Mouse (Mus musculus) MEL (cell line): ENCODE measurements around the gene 1700021F07Rik. TPM values are rescaled to one million over a fixed set of nuclear protein-coding genes. Genes with fewer than 3 reads are reported as not detected.

ENCODE experiments used
- DNase-seq: peaks from one replicate; pipeline ENCODE4 v3.0.0; 2011; ENCODE audit warnings: low read depth, low spot score
- H3K27ac ChIP-seq: 2 replicates; pipeline ENCODE4 v1.5.1; 2012; ENCODE audit warnings: low read depth, mild to moderate bottlenecking, control low read depth, low read length, moderate library complexity; ENCODE audit not compliant: control insufficient read depth
- H3K27me3 ChIP-seq, 2 experiments: fragments of 150-350 bp in 1 of 2; sonication (generic) in 1 of 2; 2 replicates each; pipeline ENCODE4 v1.6.1; 2012; ENCODE audit warnings: low read length in 2 of 2, mild to moderate bottlenecking in 2 of 2, improper control_type of control experiment in 1 of 2, moderate library complexity in 1 of 2; ENCODE audit not compliant: insufficient read depth in 2 of 2, control insufficient read depth in 1 of 2
- H3K36me3 ChIP-seq, 2 experiments: 2 replicates each; pipeline ENCODE4 v1.6.1; 2012 to 2014; ENCODE audit warnings: low read length in 2 of 2, improper control_type of control experiment in 1 of 2, inconsistent platforms in 1 of 2, mild to moderate bottlenecking in 1 of 2; ENCODE audit not compliant: insufficient read depth in 2 of 2, control insufficient read depth in 1 of 2
- H3K4me1 ChIP-seq, 2 experiments: fragments of 150-350 bp in 1 of 2; sonication (generic) in 1 of 2; 2 replicates each; pipeline ENCODE4 v1.6.1; 2012; ENCODE audit warnings: low read length in 2 of 2, improper control_type of control experiment in 1 of 2, mild to moderate bottlenecking in 1 of 2; ENCODE audit not compliant: insufficient read depth in 2 of 2, control insufficient read depth in 1 of 2
- H3K4me3 ChIP-seq, 2 experiments: fragments of 150-350 bp in 1 of 2; sonication (generic) in 1 of 2; 2 replicates each; pipeline ENCODE4 v1.5.1; 2012; ENCODE audit warnings: low read depth in 2 of 2, low read length in 2 of 2, mild to moderate bottlenecking in 2 of 2, moderate library complexity in 2 of 2, control low read depth in 1 of 2, improper control_type of control experiment in 1 of 2; ENCODE audit not compliant: control insufficient read depth in 1 of 2, insufficient read depth in 1 of 2
- H3K79me2 ChIP-seq: 2 replicates; pipeline ENCODE4 v1.6.1; 2012; ENCODE audit warnings: mild to moderate bottlenecking, low read length, moderate library complexity; ENCODE audit not compliant: control insufficient read depth, poor library complexity, insufficient read depth
- H3K9ac ChIP-seq: 2 replicates; pipeline ENCODE4 v1.6.1; 2012; ENCODE audit warnings: low read depth, mild to moderate bottlenecking, control low read depth, low read length, moderate library complexity; ENCODE audit not compliant: control insufficient read depth, poor library complexity, severe bottlenecking
- H3K9me3 ChIP-seq: fragments of 150-350 bp; sonication (generic); replicated peaks from 2 replicates; pipeline ENCODE4 v1.6.1; 2012; ENCODE audit warnings: mild to moderate bottlenecking, low read length, improper control_type of control experiment, moderate library complexity; ENCODE audit not compliant: insufficient read depth
- BHLHE40 ChIP-seq: IDR thresholded peaks from 2 replicates; pipeline ENCODE4 v1.6.1; 2012; ENCODE audit warnings: low read depth, mild to moderate bottlenecking, inconsistent platforms, low read length, improper control_type of control experiment, borderline replicate concordance
- CHD1 ChIP-seq: IDR thresholded peaks from 2 replicates; pipeline ENCODE4 v1.6.1; 2012; ENCODE audit warnings: low read depth, mild to moderate bottlenecking, inconsistent platforms, low read length, improper control_type of control experiment
- CTCF ChIP-seq, 3 experiments: IDR thresholded peaks in 2 of 3; conservative IDR thresholded peaks in 1 of 3; 2 replicates each; pipeline ENCODE4 v1.5.1; 2011 to 2012; ENCODE audit warnings: low read length in 3 of 3, low read depth in 2 of 3, mild to moderate bottlenecking in 2 of 3, improper control_type of control experiment in 1 of 3, inconsistent platforms in 1 of 3, mixed read lengths in 1 of 3, moderate library complexity in 1 of 3; ENCODE audit not compliant: control insufficient read depth in 1 of 3, insufficient read depth in 1 of 3, poor library complexity in 1 of 3, severe bottlenecking in 1 of 3
- E2F4 ChIP-seq: IDR thresholded peaks from 2 replicates; pipeline ENCODE4 v1.6.1; 2011; ENCODE audit warnings: low read depth, low read length, improper control_type of control experiment, borderline replicate concordance
- ELF1 ChIP-seq: IDR thresholded peaks from 2 replicates; pipeline ENCODE4 v1.6.1; 2014; ENCODE audit warnings: low read depth, mild to moderate bottlenecking, inconsistent platforms, low read length, improper control_type of control experiment, moderate library complexity
- EP300 ChIP-seq, 2 experiments: IDR thresholded peaks; 2 replicates each; pipeline ENCODE4 v1.6.1; 2011; ENCODE audit warnings: improper control_type of control experiment in 2 of 2, low read length in 2 of 2, low read depth in 1 of 2, mild to moderate bottlenecking in 1 of 2
- HCFC1 ChIP-seq: IDR thresholded peaks from 2 replicates; pipeline ENCODE4 v1.6.1; 2012; ENCODE audit warnings: low read depth, mild to moderate bottlenecking, inconsistent platforms, low read length, improper control_type of control experiment, moderate library complexity
- KAT2A ChIP-seq: conservative IDR thresholded peaks from 2 replicates; pipeline ENCODE4 v1.6.1; 2012; ENCODE audit warnings: low read depth, low read length, improper control_type of control experiment, inconsistent platforms
- MAZ ChIP-seq: IDR thresholded peaks from 2 replicates; pipeline ENCODE4 v1.6.1; 2012; ENCODE audit warnings: low read depth, mild to moderate bottlenecking, inconsistent platforms, low read length, improper control_type of control experiment
- MEF2A ChIP-seq: IDR thresholded peaks from 2 replicates; pipeline ENCODE4 v1.6.1; 2014; ENCODE audit warnings: low read depth, mild to moderate bottlenecking, inconsistent platforms, low read length, improper control_type of control experiment; ENCODE audit not compliant: poor library complexity, insufficient replicate concordance, severe bottlenecking; ENCODE audit errors: extremely low read depth
- MXI1 ChIP-seq: IDR thresholded peaks from 2 replicates; pipeline ENCODE4 v1.6.1; 2011; ENCODE audit warnings: mild to moderate bottlenecking, low read depth, low read length, improper control_type of control experiment
- NELFE ChIP-seq: IDR thresholded peaks from 2 replicates; pipeline ENCODE4 v1.6.1; 2011; ENCODE audit warnings: low read depth, low read length, improper control_type of control experiment
- NRF1 ChIP-seq: IDR thresholded peaks from 2 replicates; pipeline ENCODE4 v1.6.1; 2014; ENCODE audit warnings: low read depth, mild to moderate bottlenecking, inconsistent platforms, low read length, improper control_type of control experiment, moderate library complexity; ENCODE audit not compliant: poor library complexity, insufficient read depth, severe bottlenecking
- POLR2AphosphoS5 ChIP-seq: IDR thresholded peaks from 2 replicates; pipeline ENCODE4 v1.6.1; 2012; ENCODE audit warnings: low read depth, borderline replicate concordance, mild to moderate bottlenecking, inconsistent platforms, low read length, moderate library complexity, mixed read lengths
- RAD21 ChIP-seq: IDR thresholded peaks from 2 replicates; pipeline ENCODE4 v1.6.1; 2011; ENCODE audit warnings: mild to moderate bottlenecking, low read depth, low read length, improper control_type of control experiment
- SIN3A ChIP-seq: IDR thresholded peaks from 2 replicates; pipeline ENCODE4 v1.6.1; 2012; ENCODE audit warnings: low read length, improper control_type of control experiment, inconsistent platforms
- SMC3 ChIP-seq: IDR thresholded peaks from 2 replicates; pipeline ENCODE4 v1.6.1; 2011; ENCODE audit warnings: low read depth, low read length, improper control_type of control experiment
- TAL1 ChIP-seq: IDR thresholded peaks from 2 replicates; pipeline ENCODE4 v1.6.1; 2012; ENCODE audit warnings: mild to moderate bottlenecking, inconsistent platforms, low read length, moderate library complexity, mixed read lengths
- UBTF ChIP-seq: IDR thresholded peaks from 2 replicates; pipeline ENCODE4 v1.6.1; 2012; ENCODE audit warnings: low read depth, mild to moderate bottlenecking, inconsistent platforms, low read length, improper control_type of control experiment, moderate library complexity, borderline replicate concordance; ENCODE audit not compliant: insufficient read depth
- USF1 ChIP-seq: IDR thresholded peaks from 2 replicates; pipeline ENCODE4 v1.6.1; 2014; ENCODE audit warnings: low read depth, mild to moderate bottlenecking, inconsistent platforms, low read length, improper control_type of control experiment, moderate library complexity
- USF2 ChIP-seq, 2 experiments: IDR thresholded peaks; 2 replicates each; pipeline ENCODE4 v1.6.1; 2011 to 2012; ENCODE audit warnings: improper control_type of control experiment in 2 of 2, low read length in 2 of 2, borderline replicate concordance in 1 of 2, inconsistent platforms in 1 of 2, low read depth in 1 of 2, mild to moderate bottlenecking in 1 of 2; ENCODE audit not compliant: insufficient read depth in 1 of 2
- ZC3H11A ChIP-seq: IDR thresholded peaks from 2 replicates; pipeline ENCODE4 v1.6.1; 2012; ENCODE audit warnings: low read depth, mild to moderate bottlenecking, inconsistent platforms, low read length, improper control_type of control experiment
- ZKSCAN1 ChIP-seq: IDR thresholded peaks from 2 replicates; pipeline ENCODE4 v1.6.1; 2012; ENCODE audit warnings: low read depth, mild to moderate bottlenecking, inconsistent platforms, low read length, improper control_type of control experiment, moderate library complexity
- polyA plus RNA-seq, 2 experiments: library from polyadenylated mRNA; stranded (reverse) in 1 of 2; unstranded in 1 of 2; fragments of >175 nt in 1 of 2; fragments of >200 nt in 1 of 2; gene quantifications; 2 replicates each; pipeline versions ENCODE4 v1.2.1 to v1.2.4; 2012; ENCODE audit warnings: low replicate concordance in 2 of 2, low read depth in 1 of 2; ENCODE audit not compliant: insufficient read length in 2 of 2, insufficient read depth in 1 of 2, missing spikeins in 1 of 2
- total RNA-seq: library from RNA; depleted of rRNA; stranded (reverse); fragments of 300-350 nt; gene quantifications from 2 replicates; pipeline ENCODE4 v1.2.3, GENCODE M21; 2012

1700021F07Rik gene
- total and polyA plus RNA-seq, 3 experiments: not detected

GRCm38 (mm10) chr2:173513977-173514376 is 8.4 kb upstream of the 1700021F07Rik start:
- no peak overlapping the region for H3K4me3 ChIP-seq
- no peaks in the 10 kb centered on the region for H3K27me3 ChIP-seq
- no peak for TF ChIP-seq RAD21
- no peak for TF ChIP-seq E2F4
- no peak for TF ChIP-seq SMC3
- no peak for TF ChIP-seq EP300 (IDR thresholded peaks at IDR 0.05; ENCODE audit: low read depth in 1 of 2, low read length in 2 of 2)
- no peak for TF ChIP-seq MAZ
- no peak for TF ChIP-seq CHD1
- TF ChIP-seq ZC3H11A: no peak
- TF ChIP-seq MEF2A: no peak
- no peak for TF ChIP-seq BHLHE40
- TF ChIP-seq SIN3A: no peak

GRCm38 (mm10) chr2:173515186-173515585 is 7.2 kb upstream of the 1700021F07Rik start:
- no peak for DNase-seq
- H3K9me3 ChIP-seq: no peaks in the 10 kb centered on the region

More at GRCm38 (mm10) chr2:173513977-173514376, 8.4 kb upstream of the 1700021F07Rik start:
- no peaks in the 10 kb centered on the region for H3K4me1 ChIP-seq
- DNase-seq: no peak
- H3K9ac ChIP-seq: no peak overlapping the region
- no peaks in the 10 kb centered on the region for H3K9me3 ChIP-seq
- no peaks in the 10 kb centered on the region for H3K79me2 ChIP-seq
- no peaks in the 10 kb centered on the region for H3K36me3 ChIP-seq
- no peak overlapping the region for H3K27ac ChIP-seq

More at GRCm38 (mm10) chr2:173515186-173515585, 7.2 kb upstream of the 1700021F07Rik start:
- H3K27ac ChIP-seq: no peak overlapping the region
- TF ChIP-seq CTCF (IDR thresholded peaks at IDR 0.05 in 2 of 3, conservative IDR thresholded peaks at IDR 0.05 in 1 of 3; ENCODE audit: control insufficient read depth in 1 of 3, insufficient read depth in 1 of 3, low read depth in 2 of 3, low read length in 3 of 3, poor library complexity in 1 of 3, severe bottlenecking in 1 of 3): no peak
- TF ChIP-seq E2F4: no peak
- no peak for TF ChIP-seq KAT2A
- TF ChIP-seq USF2 (IDR thresholded peaks at IDR 0.05; ENCODE audit: borderline replicate concordance in 1 of 2, insufficient read depth in 1 of 2, low read depth in 1 of 2, low read length in 2 of 2): no peak
- TF ChIP-seq SMC3: no peak
- TF ChIP-seq MXI1: no peak
- TF ChIP-seq HCFC1: no peak
- TF ChIP-seq USF1: no peak
- TF ChIP-seq ZKSCAN1: no peak
- TF ChIP-seq ELF1: no peak
- TF ChIP-seq POLR2AphosphoS5: no peak
- no peak for TF ChIP-seq ZC3H11A
- no peak for TF ChIP-seq TAL1
- TF ChIP-seq EP300 (IDR thresholded peaks at IDR 0.05; ENCODE audit: low read depth in 1 of 2, low read length in 2 of 2): no peak
- TF ChIP-seq MEF2A: no peak
- TF ChIP-seq NRF1: no peak
- no peak for TF ChIP-seq NELFE
- no peak for TF ChIP-seq RAD21
- no peak for TF ChIP-seq CHD1
- TF ChIP-seq UBTF: no peak
- H3K79me2 ChIP-seq: no peaks in the 10 kb centered on the region
- H3K9ac ChIP-seq: no peak overlapping the region
- no peaks in the 10 kb centered on the region for H3K27me3 ChIP-seq
- no peak overlapping the region for H3K4me3 ChIP-seq
- no peaks in the 10 kb centered on the region for H3K4me1 ChIP-seq
- no peaks in the 10 kb centered on the region for H3K36me3 ChIP-seq
